Mouse (Mus musculus) bone marrow macrophage, adult 2 months (primary cell): ENCODE measurements around the gene Olfr447. TPM values are rescaled to one million over a fixed set of nuclear protein-coding genes. Genes with fewer than 3 reads are reported as not detected.

Experiments used
- H3K27ac ChIP-seq: 2 replicates; pipeline ENCODE4 v1.5.1; 2012; ENCODE audit warnings: low read depth, low read length; ENCODE audit not compliant: insufficient read depth
- H3K4me1 ChIP-seq: 2 replicates; pipeline ENCODE4 v1.6.1; 2012; ENCODE audit warnings: low read length; ENCODE audit not compliant: control insufficient read depth, insufficient read depth
- H3K4me3 ChIP-seq: 2 replicates; pipeline ENCODE4 v1.5.1; 2012; ENCODE audit warnings: mild to moderate bottlenecking, low read length, moderate library complexity; ENCODE audit not compliant: insufficient read depth
- CTCF ChIP-seq: IDR thresholded peaks from 2 replicates; pipeline ENCODE4 v1.5.1; 2012; ENCODE audit warnings: low read depth, mild to moderate bottlenecking, low read length, moderate library complexity
- POLR2A ChIP-seq: IDR thresholded peaks from 2 replicates; pipeline ENCODE4 v1.6.1; 2012; ENCODE audit warnings: mild to moderate bottlenecking, low read depth, low read length, borderline replicate concordance
- polyA plus RNA-seq: library from polyadenylated mRNA; stranded (reverse); fragments of >200 nt; gene quantifications from 2 replicates; pipeline ENCODE4 v1.2.4, GENCODE M21; 2012; ENCODE audit not compliant: missing spikeins, insufficient read depth, insufficient read length

The Olfr447 gene
- not detected in 2 replicates for polyA plus RNA-seq

DNA sequence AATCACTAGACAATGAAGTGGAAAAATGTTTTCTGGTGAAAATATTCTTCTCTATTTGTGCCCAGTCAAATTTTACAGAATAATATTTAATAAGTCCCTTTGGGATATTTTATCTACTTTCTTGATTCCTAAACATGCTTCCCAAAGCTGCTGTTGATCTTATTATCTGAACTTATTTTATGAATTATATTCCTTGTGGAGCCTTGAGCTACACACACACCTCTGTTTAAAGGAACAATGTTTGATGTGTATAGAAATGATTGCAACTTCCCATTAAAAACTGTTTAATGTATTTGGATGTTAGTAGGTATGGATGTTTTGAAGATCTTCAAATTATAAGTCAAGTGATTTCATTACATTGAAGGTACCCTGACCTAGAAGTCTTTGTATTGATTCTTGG, at the start of gene Olfr447:
Olfr447 (plus strand) TSS at position 301 of the 400 bp plus-strand sequence.
- TF ChIP-seq CTCF = no peak
- no peak for TF ChIP-seq POLR2A
- Histone ChIP-seq H3K4me3 (no peak within 1 kb of the TSS), H3K4me1 (no peaks in the 10 kb centered on the region), H3K27ac (no peak within 1 kb of the TSS)

DNA sequence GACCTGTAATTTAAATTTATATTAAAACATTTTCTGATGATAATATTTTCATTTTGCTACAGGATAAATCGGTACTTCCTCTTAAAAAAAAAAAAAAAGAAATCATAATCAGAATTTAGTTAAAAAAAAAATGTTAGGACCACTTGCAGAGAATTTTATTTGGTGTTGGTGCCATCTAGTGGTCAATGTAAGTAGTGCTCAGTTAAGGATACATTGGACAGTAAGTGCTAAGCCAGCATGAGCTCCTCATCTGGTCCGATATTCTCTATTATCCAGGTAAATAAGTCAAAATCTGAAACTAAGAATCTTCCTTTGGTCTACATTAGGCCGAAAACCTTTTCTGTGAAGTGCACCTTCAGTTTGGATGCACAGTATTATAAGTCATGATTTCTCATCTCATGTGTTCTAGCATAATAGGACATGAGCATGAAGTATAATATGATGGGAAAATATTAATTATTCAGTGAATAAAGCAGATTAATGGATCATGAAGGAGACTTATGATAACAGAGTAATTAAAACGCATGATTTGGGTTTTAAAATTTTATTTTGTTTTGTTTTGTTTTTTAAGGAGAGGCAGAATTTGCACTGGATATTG, 48.4 kb upstream of the Olfr447 start:
- no peak overlapping the region for H3K4me3 ChIP-seq
- H3K4me1 ChIP-seq = no peaks in the 10 kb centered on the region
- H3K27ac ChIP-seq = no peak overlapping the region
- TF ChIP-seq POLR2A (no peak), CTCF (no peak)

DNA sequence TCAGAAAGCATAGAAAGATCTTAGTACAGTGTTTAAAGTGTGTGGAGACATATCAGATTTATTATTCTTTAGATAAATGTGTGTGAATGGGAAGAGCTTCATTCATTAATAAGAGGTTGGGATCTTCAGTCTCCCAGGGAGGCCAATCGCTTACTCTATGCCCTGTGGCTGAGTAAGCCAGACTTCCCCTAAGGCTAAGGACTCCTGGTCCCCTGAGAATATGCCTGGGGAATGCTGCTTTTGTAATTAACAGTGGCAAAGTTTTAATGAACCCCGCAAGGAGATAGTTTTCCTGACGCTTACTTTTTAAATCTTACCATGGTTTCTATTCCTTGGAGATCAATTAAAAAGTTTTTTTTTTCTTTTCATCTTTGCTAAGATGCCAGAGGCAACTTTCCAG, 39.0 kb upstream of the Olfr447 start:
- Histone ChIP-seq H3K4me1 (no peaks in the 10 kb centered on the region), H3K27ac (no peak overlapping the region), H3K4me3 (no peak overlapping the region)
- TF ChIP-seq CTCF = no peak

DNA sequence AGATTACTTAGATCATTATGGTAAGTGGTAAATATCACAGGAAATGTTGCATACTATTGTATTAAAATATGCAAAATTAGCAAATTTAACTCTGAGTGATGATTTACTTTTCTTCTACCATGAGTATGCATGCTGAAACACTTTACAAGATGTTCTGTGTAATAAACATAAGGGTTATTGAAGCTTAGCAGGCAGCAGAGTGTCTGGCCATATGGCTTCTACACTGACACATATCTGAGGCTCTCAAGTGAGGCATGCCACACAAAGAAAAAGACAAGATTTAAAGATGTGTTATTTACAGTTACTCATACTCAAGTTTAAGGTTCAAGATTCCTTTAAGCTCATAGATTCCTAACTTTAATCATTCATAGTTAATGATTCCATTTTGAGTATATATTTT, 32.4 kb upstream of the Olfr447 start:
- no peak for TF ChIP-seq POLR2A
- TF ChIP-seq CTCF = no peak
- Histone ChIP-seq H3K4me1 (no peaks in the 10 kb centered on the region), H3K27ac (no peak overlapping the region), H3K4me3 (no peak overlapping the region)

DNA sequence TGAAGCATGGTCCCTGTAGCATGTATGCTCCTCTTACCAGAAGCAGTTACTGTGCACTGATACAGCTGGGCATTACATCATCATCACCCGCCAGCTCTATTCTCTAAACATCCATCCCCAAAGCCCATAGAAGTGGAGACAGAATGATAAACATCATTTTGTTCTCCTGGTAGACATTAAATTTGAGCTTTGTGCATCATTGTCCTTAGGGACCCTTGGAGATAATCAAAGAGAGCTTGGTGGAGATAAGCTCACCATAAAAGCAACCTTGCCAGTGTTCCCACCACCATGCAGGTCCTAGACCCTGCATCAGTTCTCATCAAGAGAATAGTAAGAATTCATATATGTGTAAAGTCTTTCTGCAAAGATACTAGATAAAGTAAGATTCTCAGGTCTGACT, 18.5 kb upstream of the Olfr447 start, which contains the start of gene Olfr448:
Olfr448 (plus strand) TSS at position 301 of the 400 bp plus-strand sequence.
- Histone ChIP-seq H3K4me1 (no peaks in the 10 kb centered on the region), H3K4me3 (no peak within 1 kb of the TSS), H3K27ac (no peak within 1 kb of the TSS)
- TF ChIP-seq POLR2A (no peak), CTCF (no peak)

DNA sequence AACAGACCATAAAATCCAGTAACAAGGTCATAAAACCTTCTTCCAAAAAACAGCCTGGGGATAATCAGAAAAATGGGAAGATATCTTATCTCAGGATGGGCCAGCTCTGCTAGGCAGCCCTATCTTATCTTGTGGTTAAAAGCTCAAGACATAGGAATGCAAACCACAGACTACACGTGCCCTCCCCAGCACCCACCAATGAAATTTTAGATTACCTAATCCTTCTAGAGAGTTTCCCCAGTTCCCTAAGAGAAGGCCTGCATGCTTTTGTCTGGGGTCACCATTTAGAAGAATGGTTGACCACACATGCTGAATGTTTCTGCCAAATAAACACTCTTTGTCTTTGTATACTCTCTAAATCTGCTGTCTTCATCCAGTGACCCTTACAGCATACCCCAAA, 8.3 kb upstream of the Olfr447 start:
- Histone ChIP-seq H3K4me1 (no peaks in the 10 kb centered on the region), H3K4me3 (no peak overlapping the region), H3K27ac (no peak overlapping the region)
- TF ChIP-seq POLR2A = no peak
- TF ChIP-seq CTCF = no peak

DNA sequence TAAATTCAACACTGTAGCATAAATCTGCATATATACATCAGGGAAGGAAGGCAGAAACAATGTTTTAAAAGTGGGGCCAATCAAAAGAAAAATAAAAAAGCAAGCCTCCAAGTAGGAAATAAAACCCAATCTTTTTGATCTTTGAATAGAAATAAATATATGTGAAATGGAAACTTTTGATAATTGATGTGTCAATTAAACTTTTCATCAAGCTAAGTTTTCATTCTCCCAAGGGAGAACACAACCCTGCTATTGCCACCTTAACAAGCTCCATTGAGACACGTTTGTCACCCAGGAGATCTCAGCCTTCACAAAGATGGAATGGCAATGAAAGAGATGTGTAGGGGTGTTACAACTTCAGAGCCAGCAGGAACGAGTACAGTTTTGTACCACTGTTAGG, 12.4 kb downstream of the Olfr447 start, which contains the start of gene Olfr446:
Olfr446 (plus strand) TSS at position 301 of the 400 bp plus-strand sequence.
- TF ChIP-seq POLR2A (no peak), CTCF (no peak)
- H3K27ac ChIP-seq = no peak within 1 kb of the TSS
- H3K4me1 ChIP-seq = no peaks in the 10 kb centered on the region
- H3K4me3 ChIP-seq = no peak within 1 kb of the TSS

DNA sequence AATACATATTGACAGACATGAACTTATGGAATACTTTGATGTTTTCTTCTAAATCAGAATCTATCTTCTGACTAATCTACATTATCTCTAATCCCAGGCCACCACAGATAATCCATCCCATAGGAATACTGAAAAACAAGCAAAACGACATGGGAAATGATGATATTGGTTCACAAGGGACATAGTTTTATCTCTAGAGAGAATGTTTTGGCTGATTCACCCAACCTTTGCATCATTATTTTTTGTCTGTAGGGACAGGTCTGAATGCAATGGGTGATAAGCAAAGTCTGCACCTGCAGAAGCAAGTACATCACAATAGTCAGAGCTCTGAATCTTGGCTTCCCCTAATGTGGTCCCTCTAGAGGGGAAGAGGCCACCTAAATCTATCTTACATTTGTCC, 40.1 kb downstream of the Olfr447 start, which contains the start of gene Olfr444:
Olfr444 (plus strand) TSS at position 301 of the 400 bp plus-strand sequence.
- TF ChIP-seq CTCF = no peak
- no peaks in the 10 kb centered on the region for H3K4me1 ChIP-seq
- no peak within 1 kb of the TSS for H3K4me3 ChIP-seq
- H3K27ac ChIP-seq = no peak within 1 kb of the TSS

Other genes with a start within 250 kb of the Olfr447 start
- gene Tcaf1, start 198.8 kb upstream of the Olfr447 start, polyA plus RNA-seq = 1.4 and 1.8 TPM in 2 replicates
- gene Olfr453, start 169.5 kb upstream of the Olfr447 start, polyA plus RNA-seq = not detected in 2 replicates
- not detected in 2 replicates for gene Olfr38, start 152.5 kb upstream of the Olfr447 start, polyA plus RNA-seq
- gene Olfr452, start 123.8 kb upstream of the Olfr447 start, polyA plus RNA-seq = not detected in 2 replicates
- gene Olfr450, start 96.9 kb upstream of the Olfr447 start, polyA plus RNA-seq = not detected in 2 replicates
- gene Olfr449, start 74.5 kb upstream of the Olfr447 start, polyA plus RNA-seq = not detected in 2 replicates
- not detected in 2 replicates for gene Olfr448, start 18.4 kb upstream of the Olfr447 start, polyA plus RNA-seq
- gene Olfr446, start 12.5 kb downstream of the Olfr447 start, polyA plus RNA-seq = not detected in 2 replicates
- not detected in 2 replicates for gene Olfr444, start 40.2 kb downstream of the Olfr447 start, polyA plus RNA-seq
- not detected in 2 replicates for gene Olfr441, start 197.5 kb downstream of the Olfr447 start, polyA plus RNA-seq
- not detected in 2 replicates for gene Olfr237-ps1, start 237.7 kb downstream of the Olfr447 start, polyA plus RNA-seq